Mouse (Mus musculus): ENCODE results near the gene Lysmd1. TPM values are rescaled to one million over a fixed set of nuclear protein-coding genes. Genes with fewer than 3 reads are reported as not detected.
A peak's percentile ranks its signal among the peaks of the same experiment; 100 is the strongest.
"Not testable (repeated sequence)": the region's sequence is repeated elsewhere in the genome, so short reads cannot be mapped to it uniquely, and the experiment has no call there.

The Lysmd1 gene
- polyA plus RNA-seq, 1 experiment from 2014 or later = 7.9 TPM

DNA sequence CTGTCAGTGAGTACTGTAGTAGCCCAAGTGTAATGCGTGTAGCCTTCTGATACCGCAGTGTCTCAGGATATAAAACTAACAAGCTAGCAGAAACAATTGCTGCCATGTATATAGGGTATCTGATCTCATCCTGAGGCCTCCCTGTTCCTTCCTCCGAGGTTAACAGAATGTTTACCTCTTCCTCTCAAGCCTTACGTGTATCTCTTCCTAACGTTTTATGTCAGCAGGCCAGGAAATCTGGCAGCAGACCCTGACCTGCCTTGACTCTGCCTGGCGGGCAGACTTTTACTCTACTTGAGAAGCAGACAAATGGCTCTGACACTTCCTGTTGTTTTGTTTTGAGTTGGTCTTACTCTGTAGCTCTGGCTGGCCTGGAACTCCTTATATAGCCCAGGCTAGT lies 12.3 kb upstream of the Lysmd1 start:
- no peaks in the 10 kb centered on the region for H3K9me3 ChIP-seq (replicated peaks)
- WGBS (ENCODE audit: insufficient replicate concordance) = 55% methylated on average over 6 of the region's 6 CpGs
- H3K27me3 ChIP-seq (replicated peaks) = no peaks in the 10 kb centered on the region
- H3K4me3 ChIP-seq = no peak overlapping the region
- H3K36me3 ChIP-seq = peaks cover 55% of the 10 kb centered on the region
- ATAC-seq = 0 out of 2 replicates have a peak, but pooled peaks have one; percentile 24
- H3K4me2 ChIP-seq = no peak overlapping the region
- H3K4me1 ChIP-seq = peaks cover 7% of the 10 kb centered on the region
- no peak overlapping the region for H3K9ac ChIP-seq
- H3K27ac ChIP-seq = peak overlapping the region; percentile 36; the same call in 1 of the 2 replicates

- H3K9ac ChIP-seq = no peak within 1 kb of the TSS
- no peak within 1 kb of the TSS for H3K4me2 ChIP-seq
- no peak within 1 kb of the TSS for H3K4me3 ChIP-seq
- 0 out of 2 replicates have a peak within 1 kb of the TSS, but pooled peaks have one; percentile 13 for H3K27ac ChIP-seq
- ATAC-seq = 0 out of 2 replicates have a peak, but pooled peaks have one; percentile 16
- peaks cover 7% of the 10 kb centered on the region for H3K4me1 ChIP-seq
- H3K27me3 ChIP-seq (replicated peaks) = no peaks in the 10 kb centered on the region
- no peaks in the 10 kb centered on the region for H3K9me3 ChIP-seq (replicated peaks)
- H3K36me3 ChIP-seq = peaks cover 39% of the 10 kb centered on the region
- WGBS (ENCODE audit: insufficient replicate concordance) = 52% methylated on average over 6 of the region's 6 CpGs
Measured at GRCm38 (mm10) chr3:95124246-95124645, 9.6 kb upstream of the Lysmd1 start, which contains the start of gene Tmod4. Tmod4 (plus strand) TSS chr3:95124476.

GRCm38 (mm10) chr3:95124972-95125371 lies 8.9 kb upstream of the Lysmd1 start:
- H3K27ac ChIP-seq = no peak overlapping the region
- 59% methylated on average over 5 of the region's 5 CpGs for WGBS (ENCODE audit: insufficient replicate concordance)
- H3K4me2 ChIP-seq = no peak overlapping the region
- no peak overlapping the region for H3K4me3 ChIP-seq
- H3K9ac ChIP-seq = no peak overlapping the region
- no peak for ATAC-seq
- H3K9me3 ChIP-seq (replicated peaks) = no peaks in the 10 kb centered on the region
- H3K27me3 ChIP-seq (replicated peaks) = no peaks in the 10 kb centered on the region
- peaks cover 7% of the 10 kb centered on the region for H3K4me1 ChIP-seq
- H3K36me3 ChIP-seq = peaks cover 39% of the 10 kb centered on the region

- Histone ChIP-seq H3K4me1 (peaks cover 15% of the 10 kb centered on the region), H3K9ac (no peak overlapping the region), H3K4me3 (no peak overlapping the region), H3K4me2 (no peak overlapping the region), H3K27me3 (replicated peaks) (no peaks in the 10 kb centered on the region), H3K36me3 (peaks cover 32% of the 10 kb centered on the region), H3K9me3 (replicated peaks) (no peaks in the 10 kb centered on the region), H3K27ac (no peak overlapping the region)
- 70% methylated on average over 6 of the region's 6 CpGs for WGBS (ENCODE audit: insufficient replicate concordance)
- no peak for ATAC-seq
Measured at GRCm38 (mm10) chr3:95129226-95129651, 4.6 kb upstream of the Lysmd1 start.

GRCm38 (mm10) chr3:95130081-95130480 lies 3.8 kb upstream of the Lysmd1 start:
- Histone ChIP-seq H3K4me2 (no peak overlapping the region), H3K4me3 (no peak overlapping the region), H3K36me3 (peaks cover 32% of the 10 kb centered on the region), H3K27ac (no peak overlapping the region), H3K9me3 (replicated peaks) (no peaks in the 10 kb centered on the region), H3K9ac (no peak overlapping the region), H3K4me1 (peaks cover 13% of the 10 kb centered on the region), H3K27me3 (replicated peaks) (no peaks in the 10 kb centered on the region)
- ATAC-seq = no peak
- WGBS (ENCODE audit: insufficient replicate concordance) = 80% methylated on average over 5 of the region's 5 CpGs

GRCm38 (mm10) chr3:95132389-95132788 lies 1.5 kb upstream of the Lysmd1 start:
- peaks cover 32% of the 10 kb centered on the region for H3K36me3 ChIP-seq
- ATAC-seq; H3K9ac ChIP-seq; H3K4me2 ChIP-seq; H3K4me3 ChIP-seq; H3K27me3 ChIP-seq (replicated peaks); H3K27ac ChIP-seq; H3K9me3 ChIP-seq (replicated peaks): not testable (repeated sequence)
- 76% methylated on average over 2 of the region's 2 CpGs for WGBS (ENCODE audit: insufficient replicate concordance)
- peaks cover 29% of the 10 kb centered on the region for H3K4me1 ChIP-seq

- peaks cover 36% of the 10 kb centered on the region for H3K36me3 ChIP-seq
- no peak; the same call in 1 of the 2 replicates for ATAC-seq
- H3K9ac ChIP-seq = peak overlapping the region; percentile 81
- WGBS (ENCODE audit: insufficient replicate concordance) = 47% methylated on average over 11 of the region's 11 CpGs
- H3K27me3 ChIP-seq (replicated peaks) = no peaks in the 10 kb centered on the region
- peak overlapping the region; percentile 80 for H3K27ac ChIP-seq
- no peaks in the 10 kb centered on the region for H3K9me3 ChIP-seq (replicated peaks)
- peak overlapping the region; percentile 79 for H3K4me3 ChIP-seq
- H3K4me1 ChIP-seq = peaks cover 29% of the 10 kb centered on the region
- peak overlapping the region; percentile 84 for H3K4me2 ChIP-seq
Measured at GRCm38 (mm10) chr3:95133176-95133575, 712 bp upstream of the Lysmd1 start.

DNA sequence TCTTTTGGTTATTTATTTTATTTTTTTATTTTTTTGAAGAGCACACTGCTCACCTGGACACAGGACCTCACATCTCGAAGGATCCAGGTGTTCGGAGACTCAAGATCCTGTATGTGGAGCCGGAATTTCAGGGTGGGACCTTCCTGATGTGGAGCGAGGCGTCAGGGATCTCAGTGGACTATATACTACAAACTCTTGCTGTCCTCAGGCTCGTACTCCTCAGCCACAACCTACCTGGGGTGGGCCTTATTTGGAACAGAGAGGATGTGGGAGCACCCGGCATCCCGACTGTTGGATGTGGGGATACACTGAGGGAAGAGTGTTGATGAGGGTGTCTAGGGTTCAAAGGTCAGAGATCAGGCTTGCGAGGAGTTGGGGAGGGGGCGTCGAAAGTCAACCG lies 245 bp downstream of the Lysmd1 start:
- Histone ChIP-seq H3K4me3 (peak overlapping the region; percentile 79), H3K36me3 (peaks cover 35% of the 10 kb centered on the region), H3K4me1 (peaks cover 29% of the 10 kb centered on the region)
- not testable (repeated sequence) for H3K27ac ChIP-seq; H3K4me2 ChIP-seq; H3K27me3 ChIP-seq (replicated peaks); H3K9ac ChIP-seq; H3K9me3 ChIP-seq (replicated peaks)
- no CpG with 5 or more reads among the region's 12 CpGs for WGBS (ENCODE audit: insufficient replicate concordance)
- peak; percentile 66 for ATAC-seq

DNA sequence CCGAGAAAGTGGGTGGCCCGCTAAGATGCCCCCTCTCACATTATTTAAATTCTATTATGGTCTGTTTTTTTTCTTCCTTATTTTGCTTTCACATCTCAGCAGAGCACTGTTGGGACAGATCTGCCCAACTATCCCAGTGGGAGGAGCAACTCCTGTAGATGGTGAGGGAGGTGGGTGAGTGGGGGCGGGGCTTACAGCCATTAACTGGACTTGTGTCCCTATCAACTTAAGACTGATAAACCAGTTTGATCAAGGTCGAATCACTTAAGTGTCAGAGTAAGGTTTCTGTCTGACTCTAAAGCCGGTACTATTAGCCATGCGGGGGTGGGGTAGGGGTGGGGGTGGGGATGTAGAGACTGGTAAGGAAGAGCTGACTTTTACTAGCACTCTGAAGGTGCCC lies 1.1 kb downstream of the Lysmd1 start:
- Histone ChIP-seq H3K4me3 (peak overlapping the region; percentile 57), H3K9me3 (replicated peaks) (no peaks in the 10 kb centered on the region), H3K9ac (peak overlapping the region; percentile 55), H3K27me3 (replicated peaks) (no peaks in the 10 kb centered on the region), H3K4me2 (peak overlapping the region; percentile 76), H3K27ac (peak overlapping the region; percentile 58), H3K4me1 (peaks cover 37% of the 10 kb centered on the region), H3K36me3 (peaks cover 33% of the 10 kb centered on the region)
- peak; percentile 57 for ATAC-seq
- 4% methylated on average over 6 of the region's 6 CpGs for WGBS (ENCODE audit: insufficient replicate concordance)

GRCm38 (mm10) chr3:95135433-95136052 lies 1.7 kb downstream of the Lysmd1 start:
- peak overlapping the region; percentile 58 for H3K27ac ChIP-seq
- 42% methylated on average over 7 of the region's 7 CpGs for WGBS (ENCODE audit: insufficient replicate concordance)
- H3K9me3 ChIP-seq (replicated peaks) = no peaks in the 10 kb centered on the region
- H3K4me2 ChIP-seq = peak overlapping the region; percentile 76
- peaks cover 34% of the 10 kb centered on the region for H3K36me3 ChIP-seq
- no peak for ATAC-seq
- H3K9ac ChIP-seq = peak overlapping the region; percentile 55
- H3K4me3 ChIP-seq = peak overlapping the region; percentile 57
- no peaks in the 10 kb centered on the region for H3K27me3 ChIP-seq (replicated peaks)
- peaks cover 42% of the 10 kb centered on the region for H3K4me1 ChIP-seq

DNA sequence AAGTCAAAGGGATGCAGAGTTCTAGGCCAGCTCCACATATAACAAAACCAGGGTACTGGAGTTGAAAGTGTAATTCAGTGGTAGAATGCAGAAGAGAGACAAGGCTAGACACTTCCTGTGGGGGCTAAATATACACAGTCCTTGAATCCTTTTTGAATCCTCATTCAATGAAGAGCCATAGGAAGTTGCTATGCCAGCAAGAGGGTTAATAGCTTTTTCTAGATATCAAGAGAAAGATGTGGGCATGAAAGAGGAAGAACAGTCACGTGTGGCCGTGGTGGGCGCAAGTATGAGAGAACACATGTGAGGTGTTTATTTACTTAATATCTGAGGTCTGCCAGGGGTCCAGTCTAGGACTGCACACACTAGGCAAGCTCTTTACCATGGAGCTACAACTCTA lies 2.4 kb downstream of the Lysmd1 start:
- peak overlapping the region; percentile 76; the same call in 1 of the 2 replicates for H3K4me2 ChIP-seq
- 60% methylated on average over 3 of the region's 3 CpGs for WGBS (ENCODE audit: insufficient replicate concordance)

DNA sequence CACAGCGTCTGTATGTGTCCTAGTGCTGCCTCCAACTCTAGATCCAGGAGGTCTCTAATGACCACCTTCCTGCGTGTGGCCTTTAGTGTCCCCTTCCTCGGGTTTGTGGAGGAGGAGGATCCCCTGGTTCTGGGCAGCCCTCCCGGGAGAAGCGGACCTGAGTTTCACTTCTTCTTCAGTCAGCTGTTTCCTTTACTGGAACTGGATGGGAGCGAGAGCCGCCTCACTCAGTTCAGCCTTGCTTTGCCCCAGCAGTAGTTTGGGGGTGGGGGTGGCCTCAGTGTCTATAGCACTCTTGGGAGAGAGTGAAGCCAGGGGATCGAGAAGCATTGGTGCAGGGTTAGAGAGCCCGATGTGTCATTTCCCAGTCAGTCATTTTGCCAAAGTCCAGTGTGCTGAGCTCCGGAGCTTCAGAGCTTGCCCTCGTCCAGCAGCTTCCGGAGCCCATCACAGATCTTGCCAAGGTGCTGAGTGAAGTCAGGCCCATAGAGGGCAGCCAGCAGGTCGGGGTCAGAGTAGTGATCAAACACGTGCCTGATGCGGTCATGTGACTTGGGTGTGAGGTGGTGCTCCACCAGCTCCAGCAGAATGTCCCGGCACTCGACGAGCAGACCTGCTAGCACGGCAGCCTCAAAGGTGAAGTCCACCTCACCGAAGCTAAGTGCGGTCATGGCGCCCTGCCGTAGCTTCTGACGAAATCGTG lies 5.8 kb downstream of the Lysmd1 start:
- 56% methylated on average over 25 of the region's 25 CpGs for WGBS (ENCODE audit: insufficient replicate concordance)
- Histone ChIP-seq H3K9me3 (replicated peaks) (no peaks in the 10 kb centered on the region), H3K9ac (no peak overlapping the region), H3K36me3 (peaks cover 19% of the 10 kb centered on the region), H3K4me1 (peaks cover 45% of the 10 kb centered on the region), H3K27me3 (replicated peaks) (no peaks in the 10 kb centered on the region), H3K27ac (no peak overlapping the region), H3K4me2 (peak overlapping the region; percentile 32), H3K4me3 (no peak overlapping the region)
- ATAC-seq = no peak

More for the DNA sequence above, 2.4 kb downstream of the Lysmd1 start:
- Histone ChIP-seq H3K27me3 (replicated peaks) (no peaks in the 10 kb centered on the region), H3K4me1 (peaks cover 43% of the 10 kb centered on the region), H3K9ac (no peak overlapping the region), H3K36me3 (peaks cover 31% of the 10 kb centered on the region), H3K4me3 (no peak overlapping the region), H3K27ac (peak overlapping the region; percentile 58), H3K9me3 (replicated peaks) (no peaks in the 10 kb centered on the region)
- no peak for ATAC-seq

Measured in liver, embryonic 12.5 days (tissue).